Mouse (Mus musculus) embryo, embryonic 11 days (tissue): ENCODE measurements around the gene Grm3.

Experiments used
- DNase-seq: peaks from one replicate; pipeline ENCODE4 v3.0.0-alpha.2; 2015

Gene Grm3

GRCm38 (mm10) chr5:9724956-9725600 lies at the start of gene Grm3:
TSS of gene Grm3 (minus strand) at chr5:9725170.
- DNase-seq: peak; percentile 32

- DNase-seq: no peak
Measured at GRCm38 (mm10) chr5:9755751-9756150, 30.8 kb upstream of the Grm3 start.

- no peak for DNase-seq
Measured at GRCm38 (mm10) chr5:9748184-9748583, 23.2 kb upstream of the Grm3 start.

- no peak for DNase-seq
Measured at GRCm38 (mm10) chr5:9744120-9744519, 19.1 kb upstream of the Grm3 start.

- peak; percentile 91 for DNase-seq
Measured at GRCm38 (mm10) chr5:9725601-9726268, 765 bp upstream of the Grm3 start.

GRCm38 (mm10) chr5:9724287-9724955 lies 549 bp downstream of the Grm3 start:
- peak; percentile 18 for DNase-seq

- no peak for DNase-seq
Measured at GRCm38 (mm10) chr5:9721136-9721535, 3.8 kb downstream of the Grm3 start.

GRCm38 (mm10) chr5:9716295-9716694 lies 8.7 kb downstream of the Grm3 start:
- no peak for DNase-seq

GRCm38 (mm10) chr5:9707096-9707495 lies 17.9 kb downstream of the Grm3 start:
- DNase-seq: no peak

- DNase-seq: peak; percentile 49
Measured at GRCm38 (mm10) chr5:9703385-9704009, 21.5 kb downstream of the Grm3 start.

- DNase-seq: peak; percentile 20
Measured at GRCm38 (mm10) chr5:9702656-9703384, 22.1 kb downstream of the Grm3 start.

- DNase-seq: no peak
Measured at GRCm38 (mm10) chr5:9692333-9692732, 32.6 kb downstream of the Grm3 start.

GRCm38 (mm10) chr5:9690599-9691242 lies 34.2 kb downstream of the Grm3 start:
- DNase-seq: no peak

GRCm38 (mm10) chr5:9690192-9690591 lies 34.8 kb downstream of the Grm3 start:
- no peak for DNase-seq

- DNase-seq: no peak
Measured at GRCm38 (mm10) chr5:9683204-9683603, 41.8 kb downstream of the Grm3 start.

GRCm38 (mm10) chr5:9669002-9669401 lies 56.0 kb downstream of the Grm3 start:
- no peak for DNase-seq

- DNase-seq: no peak
Measured at GRCm38 (mm10) chr5:9663416-9663815, 61.6 kb downstream of the Grm3 start.

GRCm38 (mm10) chr5:9661870-9662589 lies 62.9 kb downstream of the Grm3 start:
- DNase-seq: no peak

- DNase-seq: no peak
Measured at GRCm38 (mm10) chr5:9638612-9639011, 86.4 kb downstream of the Grm3 start.

GRCm38 (mm10) chr5:9627220-9627619 lies 97.8 kb downstream of the Grm3 start:
- DNase-seq: no peak

GRCm38 (mm10) chr5:9624396-9624795 lies 100.6 kb downstream of the Grm3 start:
- DNase-seq: no peak

GRCm38 (mm10) chr5:9623095-9623459 lies 101.9 kb downstream of the Grm3 start:
- peak; percentile 28 for DNase-seq
